Mouse (Mus musculus) embryo, embryonic 9.5 days (tissue): ENCODE measurements at regions not wholly inside any gene's neighbourhood (a gene's known extent, or its start where the extent isn't known, plus 50 kb on each side); places are given as distances from the start of the nearest gene placed in this dataset.

Experiments used
- DNase-seq: peaks from one replicate; pipeline ENCODE4 v3.0.0-alpha.2; 2017; ENCODE audit errors: extremely low spot score

DNA sequence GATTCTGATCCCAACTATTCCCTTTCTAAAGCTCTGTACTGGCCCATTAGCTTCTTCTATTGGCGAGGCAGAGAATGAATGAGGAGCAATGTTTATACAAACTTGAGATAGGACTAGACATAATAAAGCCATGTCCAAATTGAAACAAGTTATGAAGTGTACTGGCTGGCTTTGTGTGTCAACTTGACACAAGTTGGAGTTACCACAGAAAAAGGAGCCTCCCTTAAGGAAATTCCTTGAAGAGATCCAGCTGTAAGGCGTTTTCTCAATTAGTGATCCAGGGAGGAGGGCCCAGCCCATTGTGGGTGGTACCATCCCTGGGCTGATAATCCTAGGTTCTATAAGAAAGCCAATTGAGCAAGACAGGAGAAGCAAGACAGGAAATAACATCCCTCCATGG is 135.9 kb upstream of the Cr2 start:
- no peak for DNase-seq

DNA sequence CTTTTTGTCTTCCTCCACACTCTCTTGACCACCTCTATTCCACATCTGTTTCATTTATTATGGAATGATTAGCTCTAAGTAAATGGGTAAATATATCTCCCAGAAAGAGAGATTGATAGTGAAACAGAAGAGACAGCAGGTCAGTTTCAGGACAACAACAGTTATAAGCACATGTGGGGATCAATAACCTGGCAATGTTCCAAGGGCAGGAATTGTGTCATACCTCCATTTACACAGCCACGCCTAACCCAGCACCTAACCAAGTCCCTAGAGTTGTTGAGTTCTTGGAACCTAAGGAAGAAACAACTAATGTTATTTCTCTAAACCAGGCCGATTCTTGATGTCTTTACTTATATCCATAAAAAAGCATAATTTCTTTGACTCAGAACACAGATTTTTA is 108.6 kb upstream of the Cr2 start:
- DNase-seq = no peak

DNA sequence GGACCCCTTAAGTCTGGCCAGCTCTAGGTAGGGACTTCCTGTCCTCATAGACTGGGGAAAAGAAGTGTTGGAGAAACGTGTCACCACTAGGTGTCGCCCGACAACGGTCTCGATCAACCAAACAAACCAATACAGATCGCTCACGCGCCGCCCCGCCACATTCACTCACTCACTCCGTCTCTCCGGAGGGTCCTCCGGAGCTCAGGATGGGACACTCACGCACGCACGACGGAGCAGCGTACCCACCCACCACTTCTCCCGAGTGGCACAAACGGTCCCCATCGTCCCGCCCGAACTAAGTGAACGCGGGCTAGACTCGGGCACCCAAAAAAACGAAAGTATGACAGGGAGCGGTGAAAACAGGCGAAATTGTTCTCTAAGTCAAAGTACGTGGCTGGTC is 65.0 kb upstream of the Cr2 start:
- DNase-seq = peak; percentile 100

DNA sequence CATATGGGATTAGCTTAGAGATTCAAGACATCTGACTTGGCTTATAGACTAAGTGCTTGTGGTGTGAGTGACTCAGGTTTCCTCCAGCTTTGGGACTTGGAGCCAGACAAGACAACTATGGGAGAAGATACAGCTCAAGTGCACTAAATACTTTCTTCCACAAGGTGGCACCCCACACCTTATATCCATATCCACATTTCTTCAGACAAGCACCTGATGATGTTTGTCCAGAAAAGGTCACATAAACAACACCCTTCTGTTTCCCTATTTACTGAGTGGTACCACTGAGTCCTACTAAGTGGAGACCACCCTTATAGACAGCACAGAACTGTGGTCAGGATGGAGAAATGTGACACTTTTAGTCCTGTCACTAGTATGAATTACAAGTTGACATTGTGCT is 56.1 kb upstream of the Cr2 start:
- DNase-seq = peak; percentile 49

DNA sequence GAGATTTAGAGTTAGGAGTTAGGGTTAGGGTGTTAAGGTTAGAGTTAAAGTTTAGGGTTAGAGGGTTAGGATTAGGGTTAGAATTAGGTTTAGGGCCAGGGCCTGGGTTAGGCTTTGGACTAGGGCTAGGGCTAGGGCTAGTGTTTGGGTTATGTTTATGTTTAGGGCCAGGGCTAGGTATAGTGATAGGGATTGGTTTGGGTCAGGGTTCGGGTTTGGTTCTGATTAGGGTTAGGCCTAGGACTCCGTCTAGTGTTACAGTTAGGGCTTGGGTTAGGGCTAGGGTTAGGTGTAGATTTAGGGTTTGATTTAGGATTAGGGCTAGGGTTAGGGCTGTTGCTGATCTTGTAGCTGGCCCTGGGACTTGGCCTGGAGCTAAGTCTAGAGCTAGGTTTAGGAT is 50.5 kb upstream of the Cr2 start:
- no peak for DNase-seq
